Mouse (Mus musculus): Measurements from ENCODE around the gene Disc1. TPM values are rescaled to one million over a fixed set of nuclear protein-coding genes. Genes with fewer than 3 reads are reported as not detected.

Gene Disc1
- polyA plus RNA-seq, 1 experiment from 2014 or later: 2.1 TPM

DNA sequence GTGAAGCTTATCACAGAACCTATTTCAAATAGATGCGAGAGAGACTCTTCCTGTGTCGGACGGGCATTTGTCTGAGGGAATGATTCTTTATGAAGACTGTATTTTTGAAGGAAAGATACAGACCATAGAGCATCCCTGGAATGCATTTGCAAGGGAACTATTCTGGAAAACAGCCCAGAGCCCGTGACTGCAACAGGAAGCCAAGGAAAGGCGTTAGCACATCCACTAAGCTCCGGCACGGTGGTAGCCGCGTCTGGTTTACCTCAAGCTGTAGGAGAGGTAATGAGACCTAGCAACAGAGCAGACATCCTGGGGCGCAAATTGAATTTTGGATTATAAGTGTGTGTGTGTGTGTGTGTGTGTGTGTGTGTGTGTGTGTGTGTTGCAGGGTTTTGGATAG lies 188.4 kb downstream of the Disc1 start:
- Histone ChIP-seq H3K9me3 (no peaks in the 10 kb centered on the region), H3K27ac (replicated peaks) (peak overlapping the region; percentile 65), H3K4me2 (no peak overlapping the region), H3K9ac (no peak overlapping the region), H3K4me3 (no peak overlapping the region), H3K4me1 (replicated peaks) (peaks cover 40% of the 10 kb centered on the region), H3K27me3 (peaks cover 6% of the 10 kb centered on the region; the same call in 1 of the 2 replicates), H3K36me3 (no peaks in the 10 kb centered on the region)
- ATAC-seq (ENCODE audit: low read depth): no peak
- 52% methylated on average over 10 of the region's 10 CpGs for WGBS

DNA sequence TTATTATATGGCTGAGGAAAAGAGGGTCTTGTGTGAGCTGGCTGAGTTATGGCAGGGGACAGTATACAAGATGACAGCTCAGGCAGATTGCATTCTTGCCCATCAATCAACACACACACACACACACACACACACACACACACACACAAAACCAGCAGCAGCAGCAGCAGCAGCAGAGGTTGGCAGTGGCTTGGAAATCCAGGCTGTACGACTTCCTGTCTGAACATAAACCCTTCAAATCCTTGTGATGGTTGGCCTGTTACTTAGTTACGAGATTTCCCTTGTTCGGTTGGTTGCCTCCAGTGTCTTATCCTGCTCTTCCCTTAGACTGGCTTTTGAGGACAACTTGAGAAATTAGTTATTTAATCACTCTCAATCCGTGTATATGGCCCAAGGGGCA lies 188.9 kb downstream of the Disc1 start:
- H3K27ac ChIP-seq (replicated peaks): peak overlapping the region; percentile 65
- WGBS: 43% methylated on average over 4 of the region's 4 CpGs
- peak; percentile 67; the same call in 1 of the 2 replicates for ATAC-seq (ENCODE audit: low read depth)

DNA sequence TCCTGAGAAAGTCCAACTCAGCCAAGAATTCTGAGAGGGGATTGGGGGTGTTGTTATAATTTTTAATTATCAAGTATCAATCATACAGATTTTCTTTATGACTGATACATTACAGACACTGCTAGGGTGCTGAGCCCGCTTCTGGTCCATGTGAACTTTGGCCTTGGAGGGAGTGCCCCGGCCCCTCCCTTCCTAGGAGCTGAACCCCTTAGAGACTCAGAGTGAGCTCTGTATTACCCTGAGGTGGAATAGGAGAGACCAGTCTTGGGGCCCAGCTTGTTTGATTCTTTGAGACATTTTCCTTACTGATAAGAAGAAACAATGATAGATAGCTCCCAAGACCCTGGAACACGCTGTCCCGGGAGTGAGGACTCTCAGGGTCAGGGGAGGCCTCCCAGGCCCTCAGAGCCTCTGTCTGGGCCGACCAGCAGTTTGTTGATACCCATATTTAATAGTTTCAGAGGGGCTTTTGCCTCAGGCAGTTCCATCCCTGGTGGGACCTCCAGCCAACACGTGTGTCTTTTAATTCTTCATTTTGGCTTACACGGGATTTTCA lies 192.8 kb downstream of the Disc1 start:
- H3K4me1 ChIP-seq (replicated peaks): peaks cover 17% of the 10 kb centered on the region
- H3K36me3 ChIP-seq: no peaks in the 10 kb centered on the region
- 53% methylated on average over 7 of the region's 7 CpGs for WGBS
- no peak overlapping the region for H3K9ac ChIP-seq
- H3K4me2 ChIP-seq: no peak overlapping the region
- H3K27ac ChIP-seq (replicated peaks): no peak overlapping the region
- 0 out of 2 replicates have a peak, but pooled peaks cover 3% of the 10 kb centered on the region for H3K27me3 ChIP-seq
- no peak for ATAC-seq (ENCODE audit: low read depth)
- no peaks in the 10 kb centered on the region for H3K9me3 ChIP-seq
- no peak overlapping the region for H3K4me3 ChIP-seq

More for the DNA sequence above, 188.9 kb downstream of the Disc1 start:
- Histone ChIP-seq H3K9ac (no peak overlapping the region), H3K4me2 (no peak overlapping the region), H3K4me3 (no peak overlapping the region), H3K4me1 (replicated peaks) (peaks cover 40% of the 10 kb centered on the region), H3K9me3 (no peaks in the 10 kb centered on the region), H3K27me3 (peaks cover 4% of the 10 kb centered on the region; the same call in 1 of the 2 replicates), H3K36me3 (no peaks in the 10 kb centered on the region)

DNA sequence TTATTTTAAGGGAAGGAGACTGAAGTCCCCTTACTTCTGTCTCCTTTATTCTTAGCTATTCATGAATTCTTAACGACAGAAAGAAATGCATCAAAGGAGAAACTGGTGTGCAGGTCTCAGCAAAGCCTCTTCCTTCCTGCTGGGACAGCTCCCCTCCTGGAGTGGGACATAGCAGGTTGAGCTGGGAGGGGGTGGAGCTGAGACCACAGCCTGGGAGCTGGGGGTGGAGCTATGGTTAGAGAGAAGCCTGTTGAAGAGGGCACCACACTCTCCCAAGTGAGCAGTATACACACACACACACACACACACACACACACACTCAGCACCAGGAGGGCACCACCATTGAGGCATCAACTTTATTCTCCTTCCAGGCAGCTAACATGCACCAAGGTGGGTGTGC lies 193.4 kb downstream of the Disc1 start:
- no peak for ATAC-seq (ENCODE audit: low read depth)
- Histone ChIP-seq H3K4me3 (no peak overlapping the region), H3K27ac (replicated peaks) (no peak overlapping the region), H3K27me3 (0 out of 2 replicates have a peak, but pooled peaks cover 3% of the 10 kb centered on the region), H3K4me1 (replicated peaks) (peaks cover 11% of the 10 kb centered on the region), H3K4me2 (no peak overlapping the region), H3K36me3 (no peaks in the 10 kb centered on the region), H3K9me3 (no peaks in the 10 kb centered on the region), H3K9ac (no peak overlapping the region)
- 0% methylated on average over 1 of the region's 1 CpGs for WGBS

DNA sequence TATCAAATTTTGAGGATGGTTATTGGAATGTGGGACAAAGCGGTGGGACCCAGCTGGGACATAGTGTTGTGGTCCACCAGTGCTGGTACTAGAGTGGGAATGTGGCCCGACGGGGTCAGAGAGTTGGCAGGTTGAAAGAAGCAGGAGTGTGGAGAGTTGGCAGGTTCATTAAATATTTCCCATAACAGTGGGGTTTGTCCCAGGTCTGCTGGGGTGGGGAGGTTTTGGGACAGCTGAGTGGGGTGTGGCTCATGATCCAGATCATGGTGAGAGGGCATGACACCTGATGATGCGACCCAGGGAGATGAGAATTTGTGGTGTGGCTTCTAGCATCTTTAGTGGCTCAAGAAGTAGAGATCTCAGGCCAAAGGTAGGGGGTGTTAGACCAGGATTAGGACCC lies 199.0 kb downstream of the Disc1 start:
- H3K9ac ChIP-seq: no peak overlapping the region
- peaks cover 26% of the 10 kb centered on the region for H3K4me1 ChIP-seq (replicated peaks)
- no peak for ATAC-seq (ENCODE audit: low read depth)
- 94% methylated on average over 4 of the region's 4 CpGs for WGBS
- no peaks in the 10 kb centered on the region for H3K27me3 ChIP-seq
- no peaks in the 10 kb centered on the region for H3K9me3 ChIP-seq
- no peak overlapping the region for H3K4me3 ChIP-seq
- no peak overlapping the region for H3K4me2 ChIP-seq
- H3K36me3 ChIP-seq: no peaks in the 10 kb centered on the region
- peak overlapping the region; percentile 92; the same call in 1 of the 2 replicates for H3K27ac ChIP-seq (replicated peaks)

DNA sequence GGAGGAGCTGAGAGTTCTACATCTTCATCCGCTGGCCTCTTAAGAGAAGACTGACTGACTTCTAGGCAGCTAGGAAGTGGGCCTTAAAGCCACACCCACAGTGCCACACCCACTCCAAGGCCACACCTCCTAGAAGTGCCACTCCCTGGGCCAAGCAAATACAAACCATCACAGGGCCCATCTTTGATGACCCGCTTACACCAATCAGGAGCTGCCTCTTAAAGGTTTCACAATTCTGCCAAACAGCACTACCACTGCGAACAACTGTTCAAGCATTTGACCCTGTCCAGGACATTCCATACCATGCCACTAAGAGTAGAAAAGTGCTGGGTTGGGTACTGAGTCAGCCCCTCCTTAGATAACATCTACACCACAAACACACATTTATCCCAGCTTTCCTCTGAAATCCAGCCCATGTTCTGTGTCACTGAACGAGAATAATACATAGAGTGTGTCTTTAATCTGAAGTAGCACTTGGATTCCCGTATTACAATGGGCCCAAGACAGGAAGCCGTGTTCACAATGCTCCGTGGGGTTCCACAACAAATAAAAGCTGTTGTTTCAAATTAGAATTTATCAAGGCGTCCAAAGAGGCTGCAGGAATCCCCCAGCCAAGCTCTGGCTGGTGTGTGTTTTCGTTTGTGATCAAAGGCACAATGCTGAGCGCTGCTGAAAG lies 199.6 kb downstream of the Disc1 start:
- Histone ChIP-seq H3K27me3 (no peaks in the 10 kb centered on the region), H3K27ac (replicated peaks) (peak overlapping the region; percentile 92), H3K9ac (peak overlapping the region; percentile 67), H3K4me2 (peak overlapping the region; percentile 57), H3K4me1 (replicated peaks) (peaks cover 30% of the 10 kb centered on the region), H3K4me3 (peak overlapping the region; percentile 37), H3K36me3 (no peaks in the 10 kb centered on the region), H3K9me3 (no peaks in the 10 kb centered on the region)
- WGBS: 31% methylated on average over 10 of the region's 10 CpGs
- ATAC-seq (ENCODE audit: low read depth): peak; percentile 22

DNA sequence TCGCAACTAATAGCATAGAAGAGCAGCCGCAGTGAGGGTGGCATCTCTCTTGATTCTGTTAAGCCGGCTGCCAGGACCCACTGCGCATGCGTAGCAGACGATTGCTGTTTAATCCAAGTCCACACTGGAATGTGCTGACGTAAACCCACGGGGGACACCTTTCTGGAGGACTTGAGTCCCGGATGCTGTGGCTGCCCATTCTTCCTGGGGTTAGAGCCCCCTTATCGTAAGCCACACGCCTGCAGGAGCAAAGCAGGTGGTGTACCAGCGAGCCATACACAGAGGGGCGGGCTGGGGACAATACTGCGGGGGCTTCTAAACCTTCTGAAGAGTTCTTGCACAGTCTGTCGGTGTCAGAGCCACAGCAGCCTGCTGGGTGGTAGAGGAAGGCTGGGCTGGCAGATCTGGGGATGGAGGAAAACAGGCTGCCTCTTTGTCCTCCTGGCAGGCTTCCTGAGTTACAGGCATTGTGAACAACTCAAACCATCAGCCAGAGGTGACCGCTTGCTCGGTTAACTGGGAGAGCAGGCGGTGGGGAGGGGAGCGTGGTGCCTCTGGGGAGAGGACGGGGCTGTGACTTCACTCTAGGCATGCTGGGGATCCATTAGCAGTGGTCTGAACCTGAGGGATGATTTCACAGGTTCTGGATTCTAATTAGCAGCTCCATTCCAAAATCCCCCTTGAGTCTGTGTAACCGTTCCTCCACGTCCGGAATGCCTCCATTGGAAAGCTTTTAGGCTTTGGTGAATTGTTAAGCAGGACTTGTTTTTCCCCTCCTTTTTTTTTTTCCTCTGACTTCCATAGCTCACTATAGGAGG lies 200.4 kb downstream of the Disc1 start:
- 11% methylated on average over 23 of the region's 23 CpGs for WGBS
- H3K4me3 ChIP-seq: peak overlapping the region; percentile 37

DNA sequence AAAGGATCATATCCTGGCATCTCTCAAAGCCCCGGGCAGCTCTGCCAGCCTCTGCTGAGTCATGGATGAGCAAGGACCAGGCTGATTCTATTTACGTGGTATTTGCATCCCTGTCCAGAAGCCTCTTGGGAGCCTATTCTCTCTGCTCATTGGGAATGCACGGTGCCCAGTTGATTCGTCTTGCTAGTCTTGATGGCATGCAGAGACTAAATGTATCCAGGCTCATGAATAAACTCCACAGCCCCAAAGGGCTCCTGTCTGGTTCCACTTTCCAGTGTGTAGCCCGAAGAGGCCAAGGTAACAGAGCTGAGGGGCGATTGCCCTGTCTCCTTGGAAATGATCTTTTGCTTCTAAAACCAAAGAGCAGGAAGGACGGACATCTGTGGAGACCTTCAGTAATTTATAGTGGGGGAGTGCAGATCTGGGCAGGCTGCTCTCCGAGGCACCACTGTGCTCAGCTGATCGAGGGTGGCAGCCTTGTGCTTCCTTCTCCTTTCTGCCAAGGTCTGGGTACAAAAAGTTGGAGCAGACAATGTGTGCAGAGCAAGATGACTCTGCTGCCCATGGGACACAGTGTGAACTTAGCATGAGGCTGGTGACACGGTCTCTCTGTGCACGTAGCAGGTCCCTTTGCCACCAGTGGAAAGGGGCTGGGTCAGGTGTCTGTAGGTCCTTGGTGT lies 201.2 kb downstream of the Disc1 start:
- H3K27me3 ChIP-seq: no peaks in the 10 kb centered on the region
- 36% methylated on average over 11 of the region's 11 CpGs for WGBS

More for the DNA sequence above, 200.4 kb downstream of the Disc1 start:
- H3K9ac ChIP-seq: peak overlapping the region; percentile 67
- H3K27ac ChIP-seq (replicated peaks): peak overlapping the region; percentile 92
- peak overlapping the region; percentile 57 for H3K4me2 ChIP-seq
- no peaks in the 10 kb centered on the region for H3K27me3 ChIP-seq
- no peaks in the 10 kb centered on the region for H3K9me3 ChIP-seq
- ATAC-seq (ENCODE audit: low read depth): peak; percentile 85
- H3K36me3 ChIP-seq: no peaks in the 10 kb centered on the region
- peaks cover 36% of the 10 kb centered on the region for H3K4me1 ChIP-seq (replicated peaks)

DNA sequence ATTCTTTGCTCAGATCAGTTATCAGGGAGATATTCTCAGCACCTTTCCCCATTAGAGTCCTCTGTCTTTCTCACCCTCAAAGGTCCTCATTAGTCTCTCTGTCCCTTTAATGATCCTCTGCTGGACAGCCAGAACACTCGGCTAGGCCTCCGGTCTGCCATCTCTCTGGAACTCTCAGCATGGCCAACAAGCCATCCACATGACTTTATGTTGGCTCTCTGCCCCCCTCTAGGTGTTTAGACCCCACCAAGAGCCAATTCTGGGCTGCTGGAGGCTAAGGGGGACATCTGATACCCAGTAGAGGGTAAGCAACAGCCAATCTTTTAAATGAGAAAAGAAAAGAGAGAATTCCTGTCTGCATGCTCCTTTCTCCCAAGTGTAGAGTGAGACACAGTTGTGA lies 203.7 kb downstream of the Disc1 start:
- H3K4me1 ChIP-seq (replicated peaks): peaks cover 36% of the 10 kb centered on the region
- 55% methylated on average over 2 of the region's 2 CpGs for WGBS
- no peak overlapping the region for H3K9ac ChIP-seq
- H3K4me2 ChIP-seq: no peak overlapping the region
- 0 out of 2 replicates have a peak, but pooled peaks cover 4% of the 10 kb centered on the region for H3K27me3 ChIP-seq
- ATAC-seq (ENCODE audit: low read depth): no peak
- no peak overlapping the region for H3K27ac ChIP-seq (replicated peaks)
- H3K9me3 ChIP-seq: no peaks in the 10 kb centered on the region
- no peak overlapping the region for H3K4me3 ChIP-seq
- no peaks in the 10 kb centered on the region for H3K36me3 ChIP-seq

More for the DNA sequence above, 201.2 kb downstream of the Disc1 start:
- peak overlapping the region; percentile 92 for H3K27ac ChIP-seq (replicated peaks)
- no peaks in the 10 kb centered on the region for H3K9me3 ChIP-seq
- no peaks in the 10 kb centered on the region for H3K36me3 ChIP-seq
- peaks cover 36% of the 10 kb centered on the region for H3K4me1 ChIP-seq (replicated peaks)
- peak overlapping the region; percentile 67 for H3K9ac ChIP-seq
- peak overlapping the region; percentile 37; the same call in 1 of the 2 replicates for H3K4me3 ChIP-seq
- peak overlapping the region; percentile 57 for H3K4me2 ChIP-seq
- ATAC-seq (ENCODE audit: low read depth): peak; percentile 22; the same call in 1 of the 2 replicates

DNA sequence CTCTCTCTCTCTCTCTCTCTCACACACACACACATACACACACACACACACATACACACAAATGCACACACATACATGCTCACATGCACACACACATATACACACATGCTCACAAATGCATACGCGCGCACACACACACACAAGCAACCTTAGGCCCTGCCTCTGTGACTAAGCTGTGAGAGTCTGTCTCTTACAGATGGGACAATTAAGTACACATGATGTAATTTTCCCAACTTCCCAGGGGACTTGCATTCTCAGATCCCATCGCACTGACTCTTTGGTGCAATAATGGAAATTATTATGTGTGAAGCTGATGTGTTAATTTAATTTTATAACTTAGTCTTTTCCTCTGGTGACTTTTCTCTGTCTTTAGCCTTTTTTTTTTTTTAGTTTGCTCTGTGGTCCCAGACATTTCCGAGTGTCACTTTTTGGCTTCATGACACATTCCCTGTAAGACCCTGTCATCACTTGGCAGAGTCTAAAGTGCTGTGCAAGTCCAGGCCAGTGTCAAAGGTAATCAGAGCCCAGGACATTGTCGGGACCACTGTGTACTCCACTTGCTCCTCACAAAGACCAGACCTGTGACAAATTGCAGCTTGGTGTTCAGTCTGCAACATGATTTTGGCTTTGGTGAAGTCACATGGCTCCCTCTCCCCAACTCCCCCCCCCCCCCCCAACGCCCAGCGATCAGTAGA lies 205.0 kb downstream of the Disc1 start:
- H3K4me3 ChIP-seq: no peak overlapping the region
- H3K4me1 ChIP-seq (replicated peaks): peaks cover 29% of the 10 kb centered on the region
- H3K4me2 ChIP-seq: no peak overlapping the region
- 77% methylated on average over 8 of the region's 8 CpGs for WGBS
- H3K9ac ChIP-seq: no peak overlapping the region
- H3K36me3 ChIP-seq: no peaks in the 10 kb centered on the region
- 0 out of 2 replicates have a peak, but pooled peaks cover 4% of the 10 kb centered on the region for H3K27me3 ChIP-seq
- H3K27ac ChIP-seq (replicated peaks): peak overlapping the region; percentile 59; the same call in 1 of the 2 replicates
- ATAC-seq (ENCODE audit: low read depth): no peak
- no peaks in the 10 kb centered on the region for H3K9me3 ChIP-seq

DNA sequence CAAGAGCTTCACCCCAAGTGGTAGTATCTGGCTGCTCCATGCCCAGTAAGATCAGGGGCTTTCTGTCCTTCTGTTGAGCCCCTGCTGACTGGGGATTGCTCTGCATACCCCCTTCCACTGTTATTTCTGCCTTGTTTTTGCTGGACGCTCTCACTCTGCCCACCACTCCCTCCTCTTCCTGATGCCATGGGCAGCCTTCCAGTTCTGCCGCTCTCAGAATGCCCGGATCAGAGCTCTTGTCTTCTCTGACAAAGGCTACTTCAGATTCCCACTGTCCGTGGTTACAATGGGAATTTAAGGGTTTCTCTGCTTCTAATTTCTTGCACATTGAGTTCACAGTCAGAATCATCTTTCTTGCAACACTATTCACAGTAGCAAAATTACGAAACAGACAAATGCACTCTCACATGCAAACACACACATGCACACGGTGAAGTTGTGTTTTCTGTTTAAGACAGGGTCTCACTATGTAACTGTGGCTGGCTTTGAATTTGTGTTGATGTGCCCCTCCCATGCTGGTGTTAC lies 214.2 kb downstream of the Disc1 start:
- 61% methylated on average over 6 of the region's 6 CpGs for WGBS
- H3K4me3 ChIP-seq: no peak overlapping the region
- ATAC-seq (ENCODE audit: low read depth): no peak
- no peaks in the 10 kb centered on the region for H3K27me3 ChIP-seq
- no peaks in the 10 kb centered on the region for H3K9me3 ChIP-seq
- no peak overlapping the region for H3K27ac ChIP-seq (replicated peaks)
- no peaks in the 10 kb centered on the region for H3K36me3 ChIP-seq
- H3K4me2 ChIP-seq: no peak overlapping the region
- H3K9ac ChIP-seq: no peak overlapping the region
- H3K4me1 ChIP-seq (replicated peaks): 0 out of 2 replicates have a peak, but pooled peaks cover 11% of the 10 kb centered on the region

Data from neural tube, embryonic 13.5 days (tissue).